Mouse (Mus musculus) CH12.LX (cell line): ENCODE measurements around the gene Scarb1. TPM values are rescaled to one million over a fixed set of nuclear protein-coding genes. Genes with fewer than 3 reads are reported as not detected.

Experiments
- DNase-seq: peaks from one replicate; pipeline ENCODE4 v3.0.0-alpha.2; 2013; ENCODE audit errors: extremely low read depth
- H3K27ac ChIP-seq: 2 replicates; pipeline ENCODE4 v1.5.1; 2012; ENCODE audit warnings: low read depth, mild to moderate bottlenecking, control low read depth, moderate library complexity; ENCODE audit not compliant: insufficient read depth
- H3K27me3 ChIP-seq: replicated peaks from 2 replicates; pipeline ENCODE3; 2012; ENCODE audit warnings: inconsistent platforms
- H3K36me3 ChIP-seq, 2 experiments: replicated peaks in 1 of 2; 2 replicates each; pipeline versions ENCODE3 to v1.6.1; 2012; ENCODE audit warnings: inconsistent platforms in 1 of 2, low read length in 1 of 2, mild to moderate bottlenecking in 1 of 2, mixed read lengths in 1 of 2, moderate library complexity in 1 of 2; ENCODE audit not compliant: control insufficient read depth in 1 of 2, insufficient read depth in 1 of 2
- H3K4me1 ChIP-seq, 2 experiments: 2 replicates each; pipeline ENCODE4 v1.6.1; 2012; ENCODE audit warnings: inconsistent platforms in 1 of 2, moderate library complexity in 1 of 2; ENCODE audit not compliant: insufficient read depth in 2 of 2, control insufficient read depth in 1 of 2
- H3K4me2 ChIP-seq: 2 replicates; pipeline ENCODE4 v1.6.1; 2012; ENCODE audit warnings: low read depth, mild to moderate bottlenecking, control low read depth; ENCODE audit not compliant: poor library complexity, insufficient read depth, severe bottlenecking
- H3K4me3 ChIP-seq, 3 experiments: fragments of 150-350 bp in 1 of 3; sonication (generic) in 1 of 3; replicated peaks in 1 of 3; 2 replicates each; pipeline versions ENCODE3 to v1.5.1; 2011 to 2012; ENCODE audit warnings: low read depth in 2 of 3, low read length in 2 of 3, mild to moderate bottlenecking in 2 of 3, moderate library complexity in 2 of 3, control low read depth in 1 of 3, improper control_type of control experiment in 1 of 3, inconsistent platforms in 1 of 3, mixed read lengths in 1 of 3; ENCODE audit not compliant: poor library complexity in 1 of 3
- H3K79me2 ChIP-seq: replicated peaks from 2 replicates; pipeline ENCODE4 v1.6.1; 2012; ENCODE audit warnings: mild to moderate bottlenecking, moderate library complexity; ENCODE audit not compliant: control insufficient read depth, poor library complexity, insufficient read depth, severe bottlenecking; ENCODE audit errors: extremely low read depth
- H3K9ac ChIP-seq: 2 replicates; pipeline ENCODE4 v1.6.1; 2012; ENCODE audit warnings: low read depth, mild to moderate bottlenecking, control low read depth, moderate library complexity; ENCODE audit not compliant: insufficient read depth
- H3K9me3 ChIP-seq: replicated peaks from 2 replicates; pipeline ENCODE3; 2012; ENCODE audit warnings: low read length, inconsistent platforms, mixed read lengths
- CTCF ChIP-seq, 2 experiments: IDR thresholded peaks in 1 of 2; conservative IDR thresholded peaks in 1 of 2; 2 replicates each; pipeline ENCODE4 v1.5.1; 2011 to 2012; ENCODE audit warnings: low read depth in 2 of 2, low read length in 2 of 2, improper control_type of control experiment in 1 of 2, inconsistent platforms in 1 of 2, mild to moderate bottlenecking in 1 of 2, moderate library complexity in 1 of 2
- ELF1 ChIP-seq: IDR thresholded peaks from 2 replicates; pipeline ENCODE4 v1.6.1; 2014; ENCODE audit warnings: low read depth, mild to moderate bottlenecking, inconsistent platforms, low read length, improper control_type of control experiment
- EP300 ChIP-seq: IDR thresholded peaks from 2 replicates; pipeline ENCODE4 v1.6.1; 2011; ENCODE audit warnings: low read length, improper control_type of control experiment
- ETS1 ChIP-seq: conservative IDR thresholded peaks from 2 replicates; pipeline ENCODE4 v1.6.1; 2012; ENCODE audit warnings: low read depth, mild to moderate bottlenecking, inconsistent platforms, low read length, improper control_type of control experiment, moderate library complexity
- GABPA ChIP-seq: IDR thresholded peaks from 2 replicates; pipeline ENCODE4 v1.6.1; 2012; ENCODE audit warnings: low read depth, low read length, improper control_type of control experiment, inconsistent platforms; ENCODE audit not compliant: insufficient replicate concordance
- HCFC1 ChIP-seq: IDR thresholded peaks from 2 replicates; pipeline ENCODE4 v1.6.1; 2012; ENCODE audit warnings: low read depth, mild to moderate bottlenecking, inconsistent platforms, low read length, improper control_type of control experiment
- IRF4 ChIP-seq: IDR thresholded peaks from 2 replicates; pipeline ENCODE4 v1.6.1; 2014; ENCODE audit warnings: low read depth, mild to moderate bottlenecking, inconsistent platforms, low read length, improper control_type of control experiment
- JUND ChIP-seq: conservative IDR thresholded peaks from 2 replicates; pipeline ENCODE4 v1.6.1; 2011; ENCODE audit warnings: low read depth, low read length, improper control_type of control experiment
- MAFK ChIP-seq: IDR thresholded peaks from 2 replicates; pipeline ENCODE4 v1.6.1; 2011; ENCODE audit warnings: low read length, improper control_type of control experiment; ENCODE audit not compliant: insufficient replicate concordance
- MAX ChIP-seq: IDR thresholded peaks from 2 replicates; pipeline ENCODE4 v1.6.1; 2011; ENCODE audit warnings: low read length, improper control_type of control experiment
- MAZ ChIP-seq: IDR thresholded peaks from 2 replicates; pipeline ENCODE4 v1.6.1; 2012; ENCODE audit warnings: low read depth, mild to moderate bottlenecking, inconsistent platforms, low read length, improper control_type of control experiment, moderate library complexity
- MEF2A ChIP-seq: IDR thresholded peaks from 2 replicates; pipeline ENCODE4 v1.6.1; 2014; ENCODE audit warnings: low read depth, mild to moderate bottlenecking, inconsistent platforms, low read length, improper control_type of control experiment, borderline replicate concordance
- NELFE ChIP-seq: IDR thresholded peaks from 2 replicates; pipeline ENCODE4 v1.6.1; 2011; ENCODE audit warnings: low read depth, low read length, improper control_type of control experiment
- NRF1 ChIP-seq: IDR thresholded peaks from 2 replicates; pipeline ENCODE4 v1.6.1; 2014; ENCODE audit warnings: low read depth, mild to moderate bottlenecking, inconsistent platforms, low read length, improper control_type of control experiment, moderate library complexity
- PAX5 ChIP-seq: IDR thresholded peaks from 2 replicates; pipeline ENCODE4 v1.6.1; 2012; ENCODE audit warnings: low read length, inconsistent platforms, mixed read lengths
- POLR2A ChIP-seq: IDR thresholded peaks from 2 replicates; pipeline ENCODE4 v1.6.1; 2011; ENCODE audit warnings: low read depth, mild to moderate bottlenecking, improper control_type of control experiment, low read length
- RAD21 ChIP-seq: IDR thresholded peaks from 2 replicates; pipeline ENCODE4 v1.6.1; 2011; ENCODE audit warnings: low read depth, mild to moderate bottlenecking, low read length, improper control_type of control experiment, moderate library complexity
- SIN3A ChIP-seq: IDR thresholded peaks from 2 replicates; pipeline ENCODE4 v1.6.1; 2012; ENCODE audit warnings: low read length, improper control_type of control experiment, inconsistent platforms
- TCF12 ChIP-seq: IDR thresholded peaks from 2 replicates; pipeline ENCODE4 v1.6.1; 2014; ENCODE audit warnings: low read depth, mild to moderate bottlenecking, inconsistent platforms, low read length, improper control_type of control experiment
- UBTF ChIP-seq: IDR thresholded peaks from 2 replicates; pipeline ENCODE4 v1.6.1; 2012; ENCODE audit warnings: low read depth, mild to moderate bottlenecking, inconsistent platforms, low read length, improper control_type of control experiment, moderate library complexity
- USF1 ChIP-seq: IDR thresholded peaks from 2 replicates; pipeline ENCODE4 v1.6.1; 2014; ENCODE audit warnings: low read depth, mild to moderate bottlenecking, inconsistent platforms, low read length, improper control_type of control experiment
- USF2 ChIP-seq: conservative IDR thresholded peaks from 2 replicates; pipeline ENCODE4 v1.6.1; 2011; ENCODE audit warnings: low read depth, low read length, improper control_type of control experiment
- ZC3H11A ChIP-seq: IDR thresholded peaks from 2 replicates; pipeline ENCODE4 v1.6.1; 2012; ENCODE audit warnings: low read depth, mild to moderate bottlenecking, inconsistent platforms, low read length, improper control_type of control experiment
- ZKSCAN1 ChIP-seq: IDR thresholded peaks from 2 replicates; pipeline ENCODE4 v1.6.1; 2012; ENCODE audit warnings: low read depth, inconsistent platforms, low read length, improper control_type of control experiment, borderline replicate concordance
- ZMIZ1 ChIP-seq: IDR thresholded peaks from 2 replicates; pipeline ENCODE4 v1.6.1; 2012; ENCODE audit warnings: low read depth, mild to moderate bottlenecking, inconsistent platforms, low read length, improper control_type of control experiment
- dilution Hi-C: fragments of 300-500 bp; cut with MboI; formaldehyde crosslinking; loops from 2 replicates; pipeline ENCODE4 v1.14.3; 2020; ENCODE audit warnings: low sequenced_read_pairs; ENCODE audit not compliant: extremely low pct_unique_long_range_greater_than_20kb, extremely low pct_ligation_motif_present
- in situ Hi-C: fragments of 300-500 bp; cut with MboI; formaldehyde crosslinking; loops from 3 replicates; pipeline ENCODE4 v1.14.3; 2019; ENCODE audit warnings: low sequenced_read_pairs, low pct_ligation_motif_present, low pct_unique_long_range_greater_than_20kb, mixed read lengths
- polyA plus RNA-seq: library from polyadenylated mRNA; unstranded; fragments of >175 nt; gene quantifications from 2 replicates; pipeline ENCODE4 v1.2.1, GENCODE M21; 2012; ENCODE audit warnings: low read depth; ENCODE audit not compliant: insufficient read length
- total RNA-seq, 2 experiments: library from RNA; depleted of rRNA; stranded (reverse); fragments of 300-350 nt in 1 of 2; fragments of >200 nt in 1 of 2; gene quantifications; 2 replicates each; pipeline ENCODE4 v1.2.3; 2012 to 2014

The Scarb1 gene
- total and polyA plus RNA-seq, 3 experiments: 11.6 to 24.7 (median 20.0) TPM

DNA sequence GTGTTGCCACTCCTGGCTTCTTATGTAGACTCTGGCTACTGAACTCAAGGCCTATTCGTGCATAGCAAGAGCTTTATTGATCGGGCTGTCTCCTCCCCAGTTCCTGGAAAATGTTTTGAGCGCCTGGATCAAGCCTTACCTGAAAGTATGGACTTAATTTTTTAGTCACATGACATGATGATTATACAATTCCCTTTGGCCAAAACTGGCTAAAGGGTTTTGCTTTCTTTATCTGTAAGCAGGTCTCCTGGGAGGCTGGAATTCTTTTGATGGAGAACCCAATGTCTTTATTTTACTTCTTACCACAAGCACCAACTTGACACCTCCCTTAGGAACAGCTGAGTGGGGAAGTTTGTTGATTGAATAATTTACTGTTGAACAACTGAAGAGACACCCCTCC is 87.4 kb downstream of the Scarb1 start:
- H3K9me3 ChIP-seq: peaks cover 13% of the 10 kb centered on the region
- H3K4me3 ChIP-seq: no peak overlapping the region
- DNase-seq: no peak
- no peaks in the 10 kb centered on the region for H3K36me3 ChIP-seq
- no peak for TF ChIP-seq ELF1
- TF ChIP-seq NRF1: no peak
- TF ChIP-seq HCFC1: no peak
- TF ChIP-seq POLR2A: no peak
- no peak for TF ChIP-seq PAX5
- no peak for TF ChIP-seq MAFK
- TF ChIP-seq GABPA: no peak
- TF ChIP-seq EP300: no peak
- TF ChIP-seq NELFE: no peak
- TF ChIP-seq USF1: no peak
- TF ChIP-seq ZKSCAN1: no peak
- TF ChIP-seq SIN3A: no peak
- H3K9ac ChIP-seq: no peak overlapping the region
- in situ Hi-C loops: no loop called here
- H3K4me2 ChIP-seq: no peak overlapping the region
- peaks cover 2 to 4% of the 10 kb centered on the region in 2 experiments; a peak in 2 of 4 replicates for H3K4me1 ChIP-seq
- dilution Hi-C loops: no loop called here
- H3K27me3 ChIP-seq: peaks cover 25% of the 10 kb centered on the region
- H3K27ac ChIP-seq: no peak overlapping the region
- H3K79me2 ChIP-seq: no peaks in the 10 kb centered on the region

DNA sequence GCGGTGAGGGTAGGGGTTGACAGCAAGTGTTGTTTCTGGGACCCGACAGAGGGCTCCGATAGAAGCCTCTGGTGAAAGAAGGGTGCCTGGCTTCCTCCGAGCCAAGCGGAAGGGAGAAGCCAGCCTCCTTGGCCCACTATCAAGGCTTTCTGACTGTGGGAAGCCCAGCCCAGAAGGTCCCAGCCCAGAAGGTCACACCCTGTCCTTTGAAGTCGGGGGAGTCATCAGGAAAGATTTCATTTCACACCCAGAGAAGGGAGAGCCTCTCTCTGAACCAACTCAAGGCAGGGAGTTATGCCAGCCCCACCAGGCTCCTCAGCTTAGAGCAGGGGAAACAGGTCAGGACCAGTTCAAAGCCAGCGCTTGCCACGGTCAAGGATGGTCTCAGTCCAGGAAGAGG is 88.2 kb downstream of the Scarb1 start:
- H3K9ac ChIP-seq: no peak overlapping the region
- H3K4me3 ChIP-seq: no peak overlapping the region
- TF ChIP-seq MAFK: no peak
- no peak for TF ChIP-seq MAX
- TF ChIP-seq EP300: no peak
- TF ChIP-seq SIN3A: no peak
- TF ChIP-seq, all 38 proteins: peak for 0
- dilution Hi-C loops (no loop called here), in situ Hi-C loops (no loop called here)
- Histone ChIP-seq H3K27me3 (peaks cover 31% of the 10 kb centered on the region), H3K36me3 (no peaks in the 10 kb centered on the region), H3K4me2 (no peak overlapping the region), H3K4me1 (peaks cover 2 to 4% of the 10 kb centered on the region in 2 experiments; a peak in 2 of 4 replicates), H3K27ac (no peak overlapping the region), H3K9me3 (peaks cover 13% of the 10 kb centered on the region), H3K79me2 (no peaks in the 10 kb centered on the region)
- DNase-seq: no peak

DNA sequence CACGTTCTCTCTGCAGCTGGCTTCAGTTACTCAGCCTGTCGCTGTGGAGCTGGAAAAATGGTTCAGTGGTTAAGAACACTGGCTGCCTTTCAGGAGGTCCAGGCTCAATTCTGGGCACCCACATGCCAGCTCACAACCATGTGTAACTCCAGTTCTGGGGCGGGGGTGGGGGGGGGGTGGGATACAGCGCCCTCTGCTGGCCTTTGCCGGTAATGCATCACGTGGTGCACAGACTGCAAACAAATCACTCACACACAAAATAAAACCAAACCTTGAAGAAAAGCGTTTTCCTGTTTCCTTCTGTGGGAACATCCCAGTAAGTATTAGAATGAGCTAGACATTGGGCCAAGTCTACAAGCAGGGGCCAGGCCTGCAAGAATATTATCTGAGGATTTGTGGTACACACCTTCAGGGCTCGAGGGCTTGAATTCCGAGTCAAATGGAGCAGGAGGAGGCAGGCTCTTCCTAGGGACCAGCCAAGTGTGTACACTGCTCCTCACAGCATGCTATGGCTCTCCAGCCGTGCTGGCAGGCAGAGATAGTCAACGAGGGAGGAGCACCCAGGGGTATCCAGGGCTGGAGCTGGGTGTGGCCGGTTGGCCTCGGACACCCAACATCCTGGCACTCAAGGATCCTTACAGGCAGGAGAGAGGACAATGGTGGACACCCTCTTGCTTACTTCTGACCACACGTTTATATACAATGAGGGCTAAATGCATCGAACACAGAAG is 88.8 kb downstream of the Scarb1 start:
- Histone ChIP-seq H3K4me2 (no peak overlapping the region), H3K9me3 (peaks cover 13% of the 10 kb centered on the region), H3K9ac (no peak overlapping the region), H3K4me1 (peaks cover 2 to 4% of the 10 kb centered on the region in 2 experiments; a peak in 2 of 4 replicates), H3K79me2 (no peaks in the 10 kb centered on the region), H3K27ac (no peak overlapping the region), H3K27me3 (peaks cover 37% of the 10 kb centered on the region), H3K36me3 (no peaks in the 10 kb centered on the region), H3K4me3 (no peak overlapping the region)
- no peak for DNase-seq
- dilution Hi-C loops (no loop called here), in situ Hi-C loops (no loop called here)
- TF ChIP-seq IRF4: no peak
- TF ChIP-seq CTCF (conservative IDR thresholded peaks at IDR 0.05 in 1 of 2, IDR thresholded peaks at IDR 0.05 in 1 of 2; ENCODE audit: low read depth in 2 of 2, low read length in 2 of 2): peak; percentile 45 to 51
- no peak for TF ChIP-seq MEF2A
- TF ChIP-seq RAD21: peak; percentile 1
- no peak for TF ChIP-seq TCF12
- TF ChIP-seq USF1: peak; percentile 41
- TF ChIP-seq USF2: peak; percentile 57
- TF ChIP-seq ZMIZ1: no peak
- TF ChIP-seq MAX: no peak
- no peak for TF ChIP-seq ZC3H11A
- no peak for TF ChIP-seq MAZ
- TF ChIP-seq SIN3A: no peak
- TF ChIP-seq JUND: no peak
- no peak for TF ChIP-seq POLR2A
- no peak for TF ChIP-seq UBTF
- no peak for TF ChIP-seq ETS1
